Comparison of ENCODE assay signal across 9 mouse cellular contexts in the genomic region with DNA sequence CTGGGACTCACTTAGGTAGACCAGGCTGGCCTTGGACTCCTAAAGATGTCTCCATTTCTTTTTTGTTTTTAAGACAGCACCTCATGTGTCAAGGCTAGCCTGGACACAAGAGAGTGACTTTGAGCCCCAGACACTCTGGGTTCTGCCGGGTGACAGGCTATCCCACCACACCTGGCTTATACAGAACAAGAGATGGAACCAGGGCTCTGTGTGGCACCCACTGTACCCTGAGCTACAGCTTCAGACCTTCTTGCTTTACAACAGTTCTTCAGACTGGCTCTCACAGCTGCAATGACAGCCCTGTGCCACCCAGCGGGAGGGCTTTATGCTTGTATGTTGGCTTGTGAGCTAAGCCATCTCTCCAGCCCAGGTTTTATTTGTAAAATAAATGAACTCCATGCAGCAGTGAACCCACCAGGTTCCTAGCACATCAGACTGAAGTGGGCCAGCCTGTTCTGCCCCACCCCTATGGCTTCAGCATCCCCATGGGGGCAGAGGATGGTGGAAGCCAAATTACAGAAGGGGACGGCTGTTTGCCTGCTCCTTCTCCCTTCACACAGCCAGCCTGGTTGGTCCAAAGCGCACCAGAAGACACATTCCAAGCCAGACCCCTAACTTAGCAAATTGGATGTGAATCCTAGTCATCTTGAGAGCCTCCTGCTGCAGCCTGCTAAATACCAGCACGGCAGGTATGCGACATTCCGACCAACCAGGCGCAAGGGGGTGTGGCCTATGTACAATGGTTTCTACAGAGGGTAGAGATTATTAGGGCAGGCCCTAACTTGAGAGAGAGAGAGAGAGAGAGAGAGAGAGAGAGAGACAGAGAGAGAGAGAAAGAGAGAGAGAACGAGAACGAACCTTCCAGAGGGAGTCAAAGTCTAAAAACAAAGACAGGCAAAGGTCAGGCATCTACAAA. TPM values are rescaled to one million over a fixed set of nuclear protein-coding genes. Genes with fewer than 3 reads are reported as not detected.
A peak's percentile ranks its signal among the peaks of the same experiment; 100 is the strongest.
DNase-seq lines count a peak whose midpoint lies in the region; ATAC-seq and TF ChIP-seq lines count a peak whose summit lies in the region.
"Had no signal": no experiment of that assay in that cellular context is flagged by ENCODE, and none has a peak within 500 bp of the region (broad histone marks: within the 10 kb centered on the region; RNA-seq: fewer than 3 reads in every experiment).

No protein-coding gene starts in this region.

- no peak for TF ChIP-seq CTCF in ES-Bruce4 (IDR thresholded peaks at IDR 0.05; ENCODE audit: low read depth, low read length)

- H3K27ac ChIP-seq in heart, embryonic 11.5 days (ENCODE audit: low read depth, low read length), result peak overlapping the region; percentile 73
- H3K27ac ChIP-seq in ES-Bruce4 (ENCODE audit: insufficient read depth, low read length), result peak overlapping the region; percentile 2; the same call in 1 of the 2 replicates
- peak overlapping the region; percentile 76 for H3K27ac ChIP-seq in forebrain, embryonic 13.5 days
- H3K27ac ChIP-seq: kidney, postnatal 0 days had no signal

- no peaks in the 10 kb centered on the region for H3K9me3 ChIP-seq in heart, embryonic 11.5 days (replicated peaks; ENCODE audit: control insufficient read depth, low read length)
- H3K9me3 ChIP-seq in ES-Bruce4 (replicated peaks; ENCODE audit: control insufficient read depth, insufficient read depth, low read length, poor library complexity, severe bottlenecking), result no peaks in the 10 kb centered on the region
- no peaks in the 10 kb centered on the region for H3K9me3 ChIP-seq in forebrain, embryonic 13.5 days (replicated peaks)

- TF ChIP-seq EP300 in ES-Bruce4 (IDR thresholded peaks at IDR 0.05; ENCODE audit: insufficient read depth, low read depth, low read length), result no peak

- no peak for DNase-seq in heart, adult 9 months (ENCODE audit: low spot score in 2 of 2)
- DNase-seq in mesoderm, embryonic 11.5 days (ENCODE audit: low read depth, low spot score), result peak; percentile 23
- DNase-seq in adrenal gland, postnatal 14 days, result no peak
- no peak for DNase-seq in ovary, adult 18-20 months (ENCODE audit: low spot score)
- no peak for DNase-seq in thymus, postnatal 25 days

- H3K4me1 ChIP-seq in heart, embryonic 11.5 days (ENCODE audit: control insufficient read depth, insufficient read depth, low read length), result peaks cover 41% of the 10 kb centered on the region
- H3K4me1 ChIP-seq in ES-Bruce4 (ENCODE audit: control insufficient read depth, insufficient read depth, low read length), result peaks cover 6% of the 10 kb centered on the region
- peaks cover 29% of the 10 kb centered on the region for H3K4me1 ChIP-seq in forebrain, embryonic 13.5 days

- H3K36me3 ChIP-seq in heart, embryonic 11.5 days (ENCODE audit: control insufficient read depth, insufficient read depth, low read length), result peaks cover 40% of the 10 kb centered on the region
- H3K36me3 ChIP-seq in ES-Bruce4 (ENCODE audit: control insufficient read depth, insufficient read depth, low read length, poor library complexity, severe bottlenecking), result no peaks in the 10 kb centered on the region
- H3K36me3 ChIP-seq in forebrain, embryonic 13.5 days (ENCODE audit: poor library complexity, severe bottlenecking), result peaks cover 86% of the 10 kb centered on the region

- H3K4me3 ChIP-seq in heart, embryonic 11.5 days (ENCODE audit: low read depth, low read length), result no peak overlapping the region
- no peak overlapping the region for H3K4me3 ChIP-seq in ES-Bruce4 (ENCODE audit: low read depth, low read length)
- no peak overlapping the region for H3K4me3 ChIP-seq in forebrain, embryonic 13.5 days

- ATAC-seq in heart, embryonic 11.5 days (replicated peaks; ENCODE audit: insufficient number of reproducible peaks, low FRiP score, low TSS enrichment), result no peak
- peak; percentile 41; the same call in 1 of the 2 replicates for ATAC-seq in forebrain, embryonic 13.5 days

- TF ChIP-seq POLR2A in ES-Bruce4 (IDR thresholded peaks at IDR 0.05; ENCODE audit: insufficient read depth, low read length), result no peak

- WGBS in heart, embryonic 11.5 days (ENCODE audit: insufficient replicate concordance), result 44% methylated on average over 10 of the region's 10 CpGs
- WGBS in forebrain, embryonic 13.5 days, result 23% methylated on average over 10 of the region's 10 CpGs

- H3K4me2 ChIP-seq in heart, embryonic 11.5 days, result no peak overlapping the region
- no peak overlapping the region for H3K4me2 ChIP-seq in forebrain, embryonic 13.5 days

- H3K9ac ChIP-seq in heart, embryonic 11.5 days (ENCODE audit: low read depth, low read length), result no peak overlapping the region
- H3K9ac ChIP-seq in ES-Bruce4 (ENCODE audit: low read depth, poor library complexity, severe bottlenecking), result no peak overlapping the region
- peak overlapping the region; percentile 50; the same call in 1 of the 2 replicates for H3K9ac ChIP-seq in forebrain, embryonic 13.5 days

- H3K27me3 ChIP-seq in heart, embryonic 11.5 days (ENCODE audit: control insufficient read depth, insufficient read depth, low read length), result no peaks in the 10 kb centered on the region
- no peaks in the 10 kb centered on the region for H3K27me3 ChIP-seq in ES-Bruce4 (ENCODE audit: control insufficient read depth, insufficient read depth, low read length, poor library complexity, severe bottlenecking)
- H3K27me3 ChIP-seq in forebrain, embryonic 13.5 days, result no peaks in the 10 kb centered on the region

RNA-seq across cellular contexts. Expression of gene Tnrc18, which starts 48.9 kb away (rescaled TPM):
- 23.5 and 24.4 TPM in 2 replicates for polyA plus RNA-seq in heart, embryonic 11.5 days (2014; fragmentation: Nextera tagmentation; extraction: Ambion mirVana)
- polyA plus RNA-seq in ES-Bruce4 (2011; ENCODE audit: insufficient read depth, insufficient read length, low read depth, missing spikeins), result 13.9 and 20.2 TPM in 2 replicates
- 34.7 and 35.9 TPM in 2 replicates for polyA plus RNA-seq in forebrain, embryonic 13.5 days (2015; fragmentation: Nextera tagmentation; extraction: Ambion mirVana)
- total RNA-seq in adrenal gland, postnatal 14 days (2021), result 86.0 and 91.0 TPM in 2 replicates

Comparison
In these comparisons a context has a peak if more than half of its experiments do, and no peak if none do; other contexts are left out.
1. H3K27ac ChIP-seq: peak in every context shown above with its lines; median percentile 76 in forebrain, embryonic 13.5 days; 73 in heart, embryonic 11.5 days; 2 in ES-Bruce4.